Mouse (Mus musculus) kidney, embryonic 14.5 days (tissue): ENCODE results near the gene Chd1. TPM values are rescaled to one million over a fixed set of nuclear protein-coding genes. Genes with fewer than 3 reads are reported as not detected.

Source experiments
- ATAC-seq: fragments of 200-750 bp; cut with Nextera tagmentation; 2 replicates; pipeline ENCODE4 v1.8.0; 2017; ENCODE audit warnings: moderate number of reproducible peaks, mild to moderate bottlenecking, moderate TSS enrichment, moderate library complexity; ENCODE audit not compliant: low FRiP score, low TSS enrichment
- H3K27ac ChIP-seq: fragments of 300-500 bp; sonication (generic); 2 replicates; pipeline ENCODE4 v1.5.1; 2014; ENCODE audit warnings: low read depth, mild to moderate bottlenecking, low read length, moderate library complexity, mixed read lengths
- H3K27me3 ChIP-seq: fragments of 300-500 bp; sonication (generic); 2 replicates; pipeline ENCODE4 v1.6.1; 2014; ENCODE audit warnings: mild to moderate bottlenecking, low read length; ENCODE audit not compliant: control insufficient read depth, insufficient read depth
- H3K36me3 ChIP-seq: fragments of 300-500 bp; sonication (generic); 2 replicates; pipeline ENCODE4 v1.6.1; 2014; ENCODE audit warnings: low read length, mixed read lengths; ENCODE audit not compliant: control insufficient read depth, insufficient read depth
- H3K4me1 ChIP-seq: fragments of 300-500 bp; sonication (generic); 2 replicates; pipeline ENCODE4 v1.6.1; 2014; ENCODE audit warnings: low read length, mixed read lengths; ENCODE audit not compliant: control insufficient read depth, insufficient read depth
- H3K4me2 ChIP-seq: fragments of 300-500 bp; sonication (generic); replicated peaks from 2 replicates; pipeline ENCODE4 v1.6.1; 2014; ENCODE audit warnings: low read depth, mild to moderate bottlenecking, low read length
- H3K4me3 ChIP-seq: fragments of 300-500 bp; sonication (generic); 2 replicates; pipeline ENCODE4 v1.5.1; 2014; ENCODE audit warnings: mild to moderate bottlenecking, low read length
- H3K9ac ChIP-seq: fragments of 300-500 bp; sonication (generic); 2 replicates; pipeline ENCODE4 v1.6.1; 2014; ENCODE audit warnings: low read depth, mild to moderate bottlenecking, low read length, moderate library complexity
- H3K9me3 ChIP-seq: fragments of 300-500 bp; sonication (generic); 2 replicates; pipeline ENCODE4 v1.6.1; 2016; ENCODE audit warnings: low read length; ENCODE audit not compliant: control insufficient read depth
- WGBS: fragments of 180-500 bp; shearing (Covaris S2); extraction: QIAGEN DNeasy Blood & Tissue Kit; methylation state at CpG from one replicate; pipeline ENCODE4 v1.1.7; 2014; 5-methylcytosine and 5-hydroxymethylcytosine counted together
- polyA plus RNA-seq: library from polyadenylated mRNA; unstranded; fragments of >200 nt; fragmentation: Nextera tagmentation; extraction: Ambion mirVana; gene quantifications from 2 replicates; pipeline ENCODE4 v1.2.1, GENCODE M21; 2014

Chd1 gene
- polyA plus RNA-seq, 1 experiment from 2014 or later = 49.4 TPM

GRCm38 (mm10) chr17:15799195-15799793, 94.5 kb downstream of the Chd1 start:
- 60% methylated on average over 3 of the region's 3 CpGs for WGBS
- H3K27ac ChIP-seq = no peak overlapping the region
- no peak overlapping the region for H3K4me2 ChIP-seq

GRCm38 (mm10) chr17:15804008-15804812, 99.4 kb downstream of the Chd1 start:
- Histone ChIP-seq H3K27me3 (no peaks in the 10 kb centered on the region), H3K9ac (no peak overlapping the region), H3K36me3 (peaks cover 7% of the 10 kb centered on the region; the same call in 1 of the 2 replicates), H3K27ac (no peak overlapping the region), H3K9me3 (no peaks in the 10 kb centered on the region), H3K4me2 (no peak overlapping the region), H3K4me1 (peaks cover 9% of the 10 kb centered on the region), H3K4me3 (no peak overlapping the region)
- peak; percentile 58; the same call in 1 of the 2 replicates for ATAC-seq
- 44% methylated on average over 15 of the region's 15 CpGs for WGBS

More at GRCm38 (mm10) chr17:15799195-15799793, 94.5 kb downstream of the Chd1 start:
- Histone ChIP-seq H3K4me3 (no peak overlapping the region), H3K4me1 (no peaks in the 10 kb centered on the region), H3K9ac (no peak overlapping the region), H3K36me3 (no peaks in the 10 kb centered on the region), H3K27me3 (no peaks in the 10 kb centered on the region), H3K9me3 (no peaks in the 10 kb centered on the region)
- ATAC-seq = no peak

GRCm38 (mm10) chr17:15807295-15807984, 102.7 kb downstream of the Chd1 start:
- H3K27me3 ChIP-seq = no peaks in the 10 kb centered on the region

GRCm38 (mm10) chr17:15808015-15808414, 103.2 kb downstream of the Chd1 start:
- peaks cover 20% of the 10 kb centered on the region for H3K4me1 ChIP-seq
- no peak overlapping the region for H3K27ac ChIP-seq
- no peak overlapping the region for H3K4me3 ChIP-seq

More at GRCm38 (mm10) chr17:15807295-15807984, 102.7 kb downstream of the Chd1 start:
- H3K36me3 ChIP-seq = peaks cover 8% of the 10 kb centered on the region; the same call in 1 of the 2 replicates
- WGBS = 93% methylated on average over 23 of the region's 23 CpGs
- no peak overlapping the region for H3K9ac ChIP-seq
- H3K4me1 ChIP-seq = peaks cover 20% of the 10 kb centered on the region
- H3K4me2 ChIP-seq = no peak overlapping the region
- no peak for ATAC-seq
- no peak overlapping the region for H3K4me3 ChIP-seq
- no peak overlapping the region for H3K27ac ChIP-seq
- H3K9me3 ChIP-seq = no peaks in the 10 kb centered on the region

GRCm38 (mm10) chr17:15808468-15809374, 104.0 kb downstream of the Chd1 start:
- no peaks in the 10 kb centered on the region for H3K27me3 ChIP-seq
- no peak for ATAC-seq

More at GRCm38 (mm10) chr17:15808015-15808414, 103.2 kb downstream of the Chd1 start:
- WGBS = 74% methylated on average over 4 of the region's 4 CpGs
- no peak for ATAC-seq
- Histone ChIP-seq H3K9ac (no peak overlapping the region), H3K4me2 (no peak overlapping the region), H3K36me3 (peaks cover 12% of the 10 kb centered on the region; the same call in 1 of the 2 replicates), H3K9me3 (no peaks in the 10 kb centered on the region), H3K27me3 (no peaks in the 10 kb centered on the region)

GRCm38 (mm10) chr17:15809949-15810348, 105.2 kb downstream of the Chd1 start:
- Histone ChIP-seq H3K4me2 (no peak overlapping the region), H3K4me1 (peaks cover 28% of the 10 kb centered on the region), H3K27ac (no peak overlapping the region), H3K4me3 (no peak overlapping the region), H3K9me3 (no peaks in the 10 kb centered on the region), H3K27me3 (no peaks in the 10 kb centered on the region), H3K36me3 (peaks cover 12% of the 10 kb centered on the region; the same call in 1 of the 2 replicates), H3K9ac (no peak overlapping the region)
- WGBS = 67% methylated on average over 2 of the region's 2 CpGs
- ATAC-seq = no peak

More at GRCm38 (mm10) chr17:15808468-15809374, 104.0 kb downstream of the Chd1 start:
- no peak overlapping the region for H3K4me2 ChIP-seq
- no peak overlapping the region for H3K4me3 ChIP-seq
- H3K9ac ChIP-seq = no peak overlapping the region
- peaks cover 12% of the 10 kb centered on the region; the same call in 1 of the 2 replicates for H3K36me3 ChIP-seq
- H3K27ac ChIP-seq = peak overlapping the region; percentile 19; the same call in 1 of the 2 replicates
- no peaks in the 10 kb centered on the region for H3K9me3 ChIP-seq
- H3K4me1 ChIP-seq = peaks cover 20% of the 10 kb centered on the region
- WGBS = 15% methylated on average over 10 of the region's 10 CpGs

GRCm38 (mm10) chr17:15812136-15812778, 107.5 kb downstream of the Chd1 start:
- no peak overlapping the region for H3K9ac ChIP-seq
- no peak overlapping the region for H3K4me3 ChIP-seq
- no peak overlapping the region for H3K27ac ChIP-seq
- H3K4me1 ChIP-seq = peaks cover 28% of the 10 kb centered on the region
- ATAC-seq = no peak
- H3K27me3 ChIP-seq = no peaks in the 10 kb centered on the region
- no peaks in the 10 kb centered on the region for H3K9me3 ChIP-seq
- H3K36me3 ChIP-seq = peaks cover 12% of the 10 kb centered on the region; the same call in 1 of the 2 replicates
- WGBS = 89% methylated on average over 13 of the region's 13 CpGs
- H3K4me2 ChIP-seq = no peak overlapping the region
